Mouse (Mus musculus) gastrocnemius, adult 2 months (tissue): ENCODE data around the gene Smoc1. TPM values are rescaled to one million over a fixed set of nuclear protein-coding genes. Genes with fewer than 3 reads are reported as not detected.

ENCODE experiments used
- DNase-seq: peaks from one replicate; pipeline ENCODE4 v3.0.0; 2022
- H3K27ac ChIP-seq: fragments of 200-600 bp; 2 replicates; pipeline ENCODE4 v1.8.1; 2022; ENCODE audit warnings: mild to moderate bottlenecking
- H3K4me3 ChIP-seq: fragments of 200-600 bp; 2 replicates; pipeline ENCODE4 v1.8.1; 2022; ENCODE audit warnings: mild to moderate bottlenecking, moderate library complexity
- CTCF ChIP-seq: fragments of 200-600 bp; IDR thresholded peaks from 2 replicates; pipeline ENCODE4 v1.8.1; 2022; ENCODE audit warnings: antibody characterized with exemption, mild to moderate bottlenecking, moderate library complexity
- intact Hi-C: fragments of 180-260 bp; cut with DNase I; formaldehyde crosslinking; loops from one replicate; pipeline ENCODE4 v1.15.1; 2025
- microRNA-seq: library from miRNA; unstranded; fragments of <30 nt; microRNA quantifications from one replicate; pipeline ENCODE4 v1.2.0, GENCODE M21; 2021
- total RNA-seq, 2 experiments: library from RNA; stranded (reverse); gene quantifications; 2 replicates each; pipeline ENCODE4 v1.2.3; 2021

The Smoc1 gene
- total RNA-seq, 2 experiments from 2014 or later = 0.61 to 0.98 TPM

DNA sequence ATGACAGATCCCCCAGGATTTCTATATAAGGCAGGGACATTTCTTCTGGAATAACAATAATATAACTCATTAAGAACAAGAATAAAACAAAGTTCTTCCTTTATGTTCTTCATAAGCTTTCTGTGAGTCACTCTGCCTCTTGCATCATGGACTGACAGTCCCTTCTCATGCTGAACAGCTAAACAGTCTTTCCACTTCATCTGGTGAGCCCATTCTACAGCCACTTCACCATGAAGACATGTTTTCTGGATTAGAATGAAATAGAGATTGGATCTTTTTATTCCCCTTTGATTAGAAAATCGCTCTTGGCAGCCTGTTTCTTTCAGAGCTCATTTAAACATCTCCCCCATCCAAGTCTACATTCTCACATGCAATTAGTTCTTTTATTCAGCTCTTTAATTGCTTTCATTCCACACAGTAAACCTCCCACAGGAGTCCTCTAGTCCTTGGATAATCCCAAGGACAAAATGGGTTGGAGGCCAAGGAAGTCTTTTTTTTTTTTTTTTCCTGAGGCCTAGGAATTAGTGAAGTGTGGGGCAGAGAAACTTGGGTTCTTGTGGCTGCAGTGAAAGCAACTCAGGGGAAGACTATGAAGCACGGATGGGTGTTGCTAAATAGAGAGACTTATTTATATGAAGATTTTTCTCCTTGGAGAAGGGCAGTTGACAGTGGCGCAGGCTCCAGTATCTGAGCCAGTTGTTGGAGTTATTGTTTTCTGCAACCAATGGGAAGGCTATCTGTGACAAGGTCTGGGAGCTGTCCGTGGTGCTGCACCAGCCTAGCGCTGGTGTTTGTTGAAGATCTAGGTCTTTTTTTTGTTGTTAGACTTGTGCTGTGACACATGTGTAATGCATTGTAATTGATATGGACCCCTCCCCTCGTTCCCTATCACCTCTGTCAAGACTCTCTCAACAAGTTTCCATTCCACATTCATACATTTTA lies 179.3 kb downstream of the Smoc1 start:
- DNase-seq = no peak
- intact Hi-C loops = no loop called here
- no peak for TF ChIP-seq CTCF

DNA sequence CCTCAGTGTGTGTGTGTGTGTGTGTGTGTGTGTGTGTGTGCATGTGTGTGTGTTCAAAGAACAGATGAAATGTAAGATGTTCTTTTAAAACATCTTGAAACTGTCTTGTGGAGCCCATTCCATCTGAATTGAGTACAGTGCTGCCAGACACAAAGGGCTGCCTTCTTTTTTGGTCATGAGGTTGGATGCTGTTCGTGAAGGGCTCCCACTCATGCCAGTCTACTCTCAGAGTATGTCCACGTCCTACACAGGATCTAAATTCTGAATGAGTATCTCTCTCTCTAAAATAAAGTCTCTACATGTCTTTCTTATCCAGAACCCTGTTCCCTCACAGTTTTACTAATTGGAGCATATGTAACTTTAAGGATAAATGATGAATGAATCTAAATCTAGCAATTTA lies 182.0 kb downstream of the Smoc1 start:
- Histone ChIP-seq H3K4me3 (no peak overlapping the region), H3K27ac (no peak overlapping the region)
- no peak for TF ChIP-seq CTCF
- intact Hi-C loops = no loop called here
- DNase-seq = no peak

More for the DNA sequence above, 179.3 kb downstream of the Smoc1 start:
- Histone ChIP-seq H3K27ac (no peak overlapping the region), H3K4me3 (no peak overlapping the region)

- DNase-seq = no peak
- TF ChIP-seq CTCF = no peak
- intact Hi-C loops = no loop called here
- no peak overlapping the region for H3K27ac ChIP-seq
- H3K4me3 ChIP-seq = no peak overlapping the region
These were observed 192.7 kb downstream of the Smoc1 start for GRCm38 (mm10) chr12:81219339-81219738.

GRCm38 (mm10) chr12:81223276-81223675 lies 196.7 kb downstream of the Smoc1 start:
- intact Hi-C loops = no loop called here
- no peak for DNase-seq
- Histone ChIP-seq H3K27ac (no peak overlapping the region), H3K4me3 (no peak overlapping the region)
- no peak for TF ChIP-seq CTCF

- intact Hi-C loops = no loop called here
- no peak overlapping the region for H3K27ac ChIP-seq
- no peak for DNase-seq
- no peak for TF ChIP-seq CTCF
- no peak overlapping the region for H3K4me3 ChIP-seq
These were observed 198.2 kb downstream of the Smoc1 start for GRCm38 (mm10) chr12:81224843-81225242.

DNA sequence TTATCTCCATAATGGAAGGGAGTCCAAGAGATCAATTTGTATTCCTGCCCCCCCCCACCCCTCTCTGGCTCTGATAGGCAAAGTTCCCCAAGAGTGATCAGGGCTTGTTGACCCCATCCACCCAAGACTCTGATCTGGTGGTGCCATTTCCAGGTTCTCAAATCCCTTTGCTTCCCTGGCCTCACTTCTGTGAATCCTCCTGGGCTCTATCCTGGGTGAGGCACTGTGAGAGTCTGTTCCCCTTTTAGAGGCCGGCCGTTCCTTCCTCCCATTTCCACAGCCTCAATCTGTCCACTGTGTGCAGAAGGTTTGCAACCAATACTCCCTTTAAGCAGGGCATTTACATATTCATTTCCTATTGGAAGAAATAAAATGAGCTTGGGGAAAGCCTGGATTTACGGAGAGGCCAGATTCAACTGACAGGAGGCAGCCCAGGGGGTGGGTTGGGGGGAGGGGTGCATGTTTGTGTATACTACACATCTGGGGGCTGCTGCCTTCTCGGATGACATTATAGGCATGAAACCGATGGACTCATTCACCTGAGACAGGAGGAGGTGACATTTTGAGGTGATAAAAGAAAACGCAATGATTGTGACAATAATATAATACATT lies 199.5 kb downstream of the Smoc1 start:
- TF ChIP-seq CTCF = no peak
- intact Hi-C loops = no loop called here
- DNase-seq = no peak

GRCm38 (mm10) chr12:81226590-81226989 lies 200.0 kb downstream of the Smoc1 start:
- intact Hi-C loops = no loop called here
- Histone ChIP-seq H3K27ac (no peak overlapping the region), H3K4me3 (no peak overlapping the region)
- no peak for TF ChIP-seq CTCF
- no peak for DNase-seq

More for the DNA sequence above, 199.5 kb downstream of the Smoc1 start:
- H3K27ac ChIP-seq = no peak overlapping the region
- no peak overlapping the region for H3K4me3 ChIP-seq

GRCm38 (mm10) chr12:81227767-81228460 lies 201.3 kb downstream of the Smoc1 start:
- no peak for TF ChIP-seq CTCF
- DNase-seq = no peak
- intact Hi-C loops = no loop called here
- H3K27ac ChIP-seq = no peak overlapping the region
- H3K4me3 ChIP-seq = no peak overlapping the region

- intact Hi-C loops = no loop called here
- no peak overlapping the region for H3K27ac ChIP-seq
- no peak for TF ChIP-seq CTCF
- no peak for DNase-seq
- H3K4me3 ChIP-seq = no peak overlapping the region
These were observed 207.3 kb downstream of the Smoc1 start for GRCm38 (mm10) chr12:81233746-81234380.

DNA sequence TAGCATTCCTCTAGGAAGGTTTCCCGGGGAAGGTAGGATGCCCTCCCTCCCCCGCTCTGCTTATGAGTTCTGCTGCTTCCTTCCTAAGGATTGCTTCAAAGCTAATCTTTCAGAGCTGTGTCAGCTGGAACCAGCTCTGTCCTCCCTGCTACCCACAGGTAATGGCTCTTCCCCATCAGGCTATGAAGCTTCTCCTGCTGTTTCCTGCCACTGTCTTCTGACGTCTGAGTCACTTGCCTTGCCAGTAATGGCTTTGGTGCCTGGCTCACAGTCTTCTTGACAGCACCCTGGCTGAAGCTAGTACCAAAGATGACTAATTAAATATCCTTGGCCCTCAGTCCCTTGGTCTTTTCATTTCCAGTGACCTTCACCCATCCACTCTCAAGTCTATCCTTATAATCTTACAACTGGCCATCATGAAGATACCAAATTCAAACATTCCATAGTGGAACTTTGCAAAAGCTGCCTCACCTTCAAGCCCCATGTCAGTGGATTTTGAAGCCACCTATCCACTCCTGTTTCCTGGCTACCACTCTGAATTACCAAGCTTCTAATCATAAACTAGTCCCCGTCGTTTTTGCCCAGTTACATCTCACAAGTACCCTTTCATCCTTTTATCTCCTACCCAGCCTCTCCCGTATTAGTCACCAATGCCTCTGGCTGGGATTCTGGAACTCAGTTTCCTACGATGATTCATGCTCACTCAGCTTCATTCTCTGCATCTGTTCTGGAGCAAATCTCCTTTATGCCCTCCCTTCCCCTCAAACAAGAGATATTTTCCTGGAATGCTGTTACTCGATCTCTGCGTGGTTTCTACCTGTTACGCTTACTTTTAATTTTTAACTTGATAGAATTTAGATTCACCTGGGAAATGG lies 209.1 kb downstream of the Smoc1 start:
- TF ChIP-seq CTCF = no peak
- intact Hi-C loops = no loop called here
- peak overlapping the region; percentile 43; the same call in 1 of the 2 replicates for H3K27ac ChIP-seq
- no peak for DNase-seq
- no peak overlapping the region for H3K4me3 ChIP-seq

Small RNAs within 50 kb of the gene (microRNA-seq; reads per million reads assigned to microRNA genes)
- not detected for gene Mir3067

Other genes with a start within 250 kb of the Smoc1 start
- gene Susd6, start 236.3 kb upstream of the Smoc1 start, total RNA-seq = 10 to 100 TPM; 37.7 to 41.1 TPM
- 100 to 1,000 TPM in 1 of 2 experiments, 10 to 100 TPM in 1; 93.8 to 118 TPM for gene Srsf5, start 81.3 kb upstream of the Smoc1 start, total RNA-seq
- gene Slc10a1, start 58.1 kb upstream of the Smoc1 start, total RNA-seq = not detected